Mouse (Mus musculus) midbrain, postnatal 0 days (tissue): ENCODE data around the gene Nsmce3. TPM values are rescaled to one million over a fixed set of nuclear protein-coding genes. Genes with fewer than 3 reads are reported as not detected.
A peak's percentile ranks its signal among the peaks of the same experiment; 100 is the strongest.

Source experiments
- ATAC-seq: fragments of 200-750 bp; cut with Nextera tagmentation; 2 replicates; pipeline ENCODE4 v1.8.0; 2017; ENCODE audit warnings: moderate number of reproducible peaks, mild to moderate bottlenecking, moderate TSS enrichment, moderate library complexity; ENCODE audit not compliant: low FRiP score
- DNase-seq: peaks from one replicate; pipeline ENCODE4 v3.0.0-alpha.2; 2015; ENCODE audit warnings: low spot score
- H3K27ac ChIP-seq: fragments of 300-500 bp; sonication (generic); 2 replicates; pipeline ENCODE4 v1.5.1; 2014; ENCODE audit warnings: low read depth, mild to moderate bottlenecking, low read length, mixed read lengths
- H3K27me3 ChIP-seq: fragments of 300-500 bp; sonication (generic); 2 replicates; pipeline ENCODE4 v1.6.1; 2014; ENCODE audit warnings: low read length, control low read depth, mixed read lengths; ENCODE audit not compliant: insufficient read depth
- H3K36me3 ChIP-seq: fragments of 300-500 bp; sonication (generic); 2 replicates; pipeline ENCODE4 v1.6.1; 2014; ENCODE audit warnings: low read length, control low read depth, mixed read lengths; ENCODE audit not compliant: insufficient read depth
- H3K4me1 ChIP-seq: fragments of 300-500 bp; sonication (generic); 2 replicates; pipeline ENCODE4 v1.6.1; 2014; ENCODE audit warnings: mild to moderate bottlenecking, control low read depth, antibody characterized with exemption, low read length, mixed read lengths; ENCODE audit not compliant: insufficient read depth
- H3K4me2 ChIP-seq: fragments of 300-500 bp; sonication (generic); 2 replicates; pipeline ENCODE4 v1.6.1; 2014; ENCODE audit warnings: low read depth, mild to moderate bottlenecking, low read length, mixed read lengths; ENCODE audit not compliant: poor library complexity, severe bottlenecking
- H3K4me3 ChIP-seq: fragments of 300-500 bp; sonication (generic); 2 replicates; pipeline ENCODE4 v1.5.1; 2014; ENCODE audit warnings: low read depth, mild to moderate bottlenecking, low read length, moderate library complexity
- H3K9ac ChIP-seq: fragments of 300-500 bp; sonication (generic); replicated peaks from 2 replicates; pipeline ENCODE4 v1.6.1; 2014; ENCODE audit warnings: mild to moderate bottlenecking, low read length, moderate library complexity, mixed read lengths; ENCODE audit not compliant: poor library complexity, severe bottlenecking
- H3K9me3 ChIP-seq: fragments of 300-500 bp; sonication (generic); 2 replicates; pipeline ENCODE4 v1.6.1; 2016; ENCODE audit warnings: low read length, control low read depth
- CTCF ChIP-seq: IDR thresholded peaks from 2 replicates; pipeline ENCODE4 v1.5.1; 2016; ENCODE audit warnings: antibody characterized with exemption, mild to moderate bottlenecking
- WGBS: fragments of 180-500 bp; shearing (Covaris S2); extraction: QIAGEN DNeasy Blood & Tissue Kit; methylation state at CpG from one replicate; pipeline ENCODE4 v1.1.7; 2014; 5-methylcytosine and 5-hydroxymethylcytosine counted together
- polyA plus RNA-seq: library from polyadenylated mRNA; unstranded; fragments of >200 nt; fragmentation: Nextera tagmentation; extraction: Ambion mirVana; gene quantifications from 2 replicates; pipeline ENCODE4 v1.2.1, GENCODE M21; 2015
- total RNA-seq: library from RNA; depleted of rRNA; stranded (reverse); fragments of >200 nt; gene quantifications from 2 replicates; pipeline ENCODE4 v1.2.3, GENCODE M21; 2014

The Nsmce3 gene
- total and polyA plus RNA-seq, 2 experiments from 2014 or later, result 9.9 to 14.4 TPM

GRCm38 (mm10) chr7:64856526-64857082 is 16.2 kb downstream of the Nsmce3 start:
- no peaks in the 10 kb centered on the region for H3K36me3 ChIP-seq
- H3K9me3 ChIP-seq, result no peaks in the 10 kb centered on the region
- ATAC-seq, result no peak
- H3K9ac ChIP-seq, result no peak overlapping the region
- TF ChIP-seq CTCF, result no peak
- H3K27me3 ChIP-seq, result no peaks in the 10 kb centered on the region
- no peak overlapping the region for H3K27ac ChIP-seq
- no peaks in the 10 kb centered on the region for H3K4me1 ChIP-seq
- H3K4me2 ChIP-seq, result no peak overlapping the region
- peak; percentile 44 for DNase-seq
- WGBS, result 66% methylated on average over 12 of the region's 12 CpGs
- no peak overlapping the region for H3K4me3 ChIP-seq

- H3K27me3 ChIP-seq, result no peaks in the 10 kb centered on the region
- DNase-seq (peak; percentile 60), ATAC-seq (no peak)
- no peak overlapping the region for H3K4me2 ChIP-seq
- H3K27ac ChIP-seq, result no peak overlapping the region
- WGBS, result 65% methylated on average over 15 of the region's 15 CpGs
- TF ChIP-seq CTCF, result no peak
- H3K9ac ChIP-seq, result no peak overlapping the region
- H3K4me3 ChIP-seq, result no peak overlapping the region
- H3K9me3 ChIP-seq, result no peaks in the 10 kb centered on the region
- no peaks in the 10 kb centered on the region for H3K36me3 ChIP-seq
- H3K4me1 ChIP-seq, result no peaks in the 10 kb centered on the region
Observed at GRCm38 (mm10) chr7:64855976-64856375, 16.8 kb downstream of the Nsmce3 start.

- ATAC-seq (no peak), DNase-seq (no peak)
- no peaks in the 10 kb centered on the region for H3K4me1 ChIP-seq
- H3K4me2 ChIP-seq, result no peak overlapping the region
- H3K4me3 ChIP-seq, result no peak overlapping the region
- WGBS, result 90% methylated on average over 5 of the region's 10 CpGs
- H3K27me3 ChIP-seq, result no peaks in the 10 kb centered on the region
- no peak for TF ChIP-seq CTCF
- H3K9me3 ChIP-seq, result no peaks in the 10 kb centered on the region
- H3K36me3 ChIP-seq, result no peaks in the 10 kb centered on the region
- no peak overlapping the region for H3K27ac ChIP-seq
- H3K9ac ChIP-seq, result no peak overlapping the region
Observed at GRCm38 (mm10) chr7:64855389-64855927, 17.3 kb downstream of the Nsmce3 start.

GRCm38 (mm10) chr7:64850791-64851190 is 22.0 kb downstream of the Nsmce3 start:
- Histone ChIP-seq H3K27me3 (no peaks in the 10 kb centered on the region), H3K4me3 (no peak overlapping the region), H3K36me3 (no peaks in the 10 kb centered on the region), H3K9me3 (no peaks in the 10 kb centered on the region), H3K4me1 (no peaks in the 10 kb centered on the region), H3K4me2 (no peak overlapping the region), H3K9ac (no peak overlapping the region), H3K27ac (no peak overlapping the region)
- WGBS, result 58% methylated on average over 3 of the region's 3 CpGs
- TF ChIP-seq CTCF, result no peak
- DNase-seq (no peak), ATAC-seq (no peak)

- H3K36me3 ChIP-seq, result no peaks in the 10 kb centered on the region
- DNase-seq (no peak), ATAC-seq (no peak)
- no peak overlapping the region for H3K9ac ChIP-seq
- H3K4me1 ChIP-seq, result no peaks in the 10 kb centered on the region
- H3K27me3 ChIP-seq, result no peaks in the 10 kb centered on the region
- H3K4me3 ChIP-seq, result no peak overlapping the region
- H3K9me3 ChIP-seq, result no peaks in the 10 kb centered on the region
- 74% methylated on average over 5 of the region's 5 CpGs for WGBS
- no peak overlapping the region for H3K4me2 ChIP-seq
- no peak overlapping the region for H3K27ac ChIP-seq
- no peak for TF ChIP-seq CTCF
Observed at GRCm38 (mm10) chr7:64847366-64847899, 25.4 kb downstream of the Nsmce3 start.

GRCm38 (mm10) chr7:64846061-64846460 is 26.7 kb downstream of the Nsmce3 start:
- WGBS, result 88% methylated on average over 3 of the region's 3 CpGs
- no peak for ATAC-seq
- Histone ChIP-seq H3K27ac (no peak overlapping the region), H3K4me1 (peaks cover 7% of the 10 kb centered on the region; the same call in 1 of the 2 replicates), H3K4me2 (no peak overlapping the region), H3K9ac (no peak overlapping the region), H3K4me3 (no peak overlapping the region), H3K36me3 (no peaks in the 10 kb centered on the region), H3K9me3 (no peaks in the 10 kb centered on the region), H3K27me3 (no peaks in the 10 kb centered on the region)
- no peak for TF ChIP-seq CTCF
- peak; percentile 44 for DNase-seq
